Mouse (Mus musculus) C2C12 (cell line): ENCODE results near the gene Ttll10.

Experiments
- CEBPB ChIP-seq: IDR thresholded peaks from one replicate; pipeline ENCODE4 v1.6.1; 2011; ENCODE audit warnings: low read depth, mild to moderate bottlenecking, control low read depth, moderate library complexity
- CTCF ChIP-seq: IDR thresholded peaks from one replicate; pipeline ENCODE4 v1.5.1; 2011; ENCODE audit not compliant: control insufficient read depth, insufficient read depth, insufficient read length
- MAX ChIP-seq: IDR thresholded peaks from one replicate; pipeline ENCODE4 v1.6.1; 2011; ENCODE audit warnings: mild to moderate bottlenecking, control low read depth
- MYOD1 ChIP-seq: IDR thresholded peaks from one replicate; pipeline ENCODE4 v1.6.1; 2011; ENCODE audit warnings: low read depth; ENCODE audit not compliant: control insufficient read depth, insufficient read length
- MYOG ChIP-seq: IDR thresholded peaks from one replicate; pipeline ENCODE4 v1.6.1; 2011; ENCODE audit not compliant: control insufficient read depth, insufficient read length; ENCODE audit errors: extremely low read depth
- USF1 ChIP-seq: IDR thresholded peaks from one replicate; pipeline ENCODE4 v1.6.1; 2011; ENCODE audit warnings: low read depth, mild to moderate bottlenecking, control low read depth, moderate library complexity

DNA sequence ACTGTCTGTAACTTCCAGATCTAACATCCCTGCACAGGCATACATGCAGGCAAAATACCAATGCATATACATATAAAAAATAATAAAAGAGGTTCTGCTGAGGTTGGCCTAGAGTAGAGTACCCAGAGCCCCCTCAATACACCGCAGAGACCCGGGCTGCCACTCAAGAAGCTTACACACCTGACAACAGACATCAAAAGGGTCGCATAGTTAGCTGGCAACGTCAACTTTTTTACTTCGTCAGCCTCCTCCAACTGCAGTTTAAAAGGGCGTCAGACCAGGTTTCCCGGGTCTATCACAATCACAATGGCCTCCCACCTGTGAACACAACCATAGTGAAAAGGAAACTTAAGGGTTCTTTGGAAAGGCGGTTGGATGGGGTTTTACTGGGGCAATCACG is 35.7 kb downstream of the Ttll10 start:
- TF ChIP-seq CTCF: no peak
- no peak for TF ChIP-seq MYOG
- no peak for TF ChIP-seq USF1
- TF ChIP-seq MYOD1: no peak
- TF ChIP-seq MAX: no peak
- TF ChIP-seq CEBPB: no peak
